Mouse (Mus musculus) spleen, postnatal 10 days (tissue): ENCODE data around the gene Arr3.

Experiments used
- DNase-seq, 2 experiments: peaks; one replicate each; pipeline ENCODE4 v3.0.0; 2021 to 2022; ENCODE audit warnings: low spot score in 2 of 2

The Arr3 gene

GRCm38 (mm10) chrX:100605314-100605713 is at the start of gene Arr3:
TSS of gene Arr3 (plus strand) at chrX:100605497.
- DNase-seq = no peak

DNA sequence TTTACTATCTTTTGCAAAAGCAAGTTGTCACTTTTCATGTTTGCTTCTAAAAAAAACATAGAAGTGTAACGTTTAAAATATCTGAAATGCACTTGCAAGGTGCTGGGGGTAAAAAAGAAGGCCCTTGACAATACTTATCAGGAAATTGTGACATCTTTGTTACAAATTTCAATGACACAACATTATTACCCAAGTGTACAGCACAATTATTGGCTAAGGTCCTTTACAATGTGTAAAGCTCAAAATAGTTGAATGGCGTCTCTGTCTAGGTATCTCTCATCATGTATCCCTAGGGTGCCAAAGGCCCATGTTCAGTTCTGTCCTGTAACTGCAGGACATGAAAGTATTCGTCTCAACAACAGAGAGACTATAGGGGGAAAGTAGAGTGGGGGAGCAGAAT is 49.3 kb upstream of the Arr3 start:
- no peak for DNase-seq

GRCm38 (mm10) chrX:100565696-100566095 is 39.6 kb upstream of the Arr3 start:
- no peak for DNase-seq

- DNase-seq = no peak
Measured at GRCm38 (mm10) chrX:100571951-100572350, 33.3 kb upstream of the Arr3 start, which contains the start of gene Awat1. TSS of gene Awat1 (plus strand) at chrX:100572251.

- no peak for DNase-seq
Measured at GRCm38 (mm10) chrX:100594791-100595190, 10.5 kb upstream of the Arr3 start, which contains the start of gene P2ry4. TSS of gene P2ry4 (minus strand) at chrX:100594869.

DNA sequence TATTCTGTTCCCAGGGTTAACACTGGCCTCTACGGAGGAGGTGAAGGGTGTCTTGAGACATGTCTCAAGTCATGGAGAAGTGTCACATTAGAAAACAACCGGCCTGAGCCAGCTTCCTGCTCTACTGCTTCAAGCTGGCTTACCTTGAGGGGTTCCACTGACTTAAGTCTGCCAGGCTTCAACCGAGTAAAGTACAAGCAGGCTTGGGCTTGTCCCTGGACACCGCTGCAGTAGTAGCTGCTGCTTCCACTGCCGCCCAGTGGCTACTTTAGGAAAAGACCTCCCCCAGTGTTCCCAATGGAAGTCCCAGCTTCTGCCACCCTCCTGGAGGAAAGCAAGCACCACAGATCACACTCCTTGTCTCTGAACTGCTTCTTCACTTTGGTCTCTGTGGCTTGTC is 7.9 kb upstream of the Arr3 start:
- DNase-seq = no peak

DNA sequence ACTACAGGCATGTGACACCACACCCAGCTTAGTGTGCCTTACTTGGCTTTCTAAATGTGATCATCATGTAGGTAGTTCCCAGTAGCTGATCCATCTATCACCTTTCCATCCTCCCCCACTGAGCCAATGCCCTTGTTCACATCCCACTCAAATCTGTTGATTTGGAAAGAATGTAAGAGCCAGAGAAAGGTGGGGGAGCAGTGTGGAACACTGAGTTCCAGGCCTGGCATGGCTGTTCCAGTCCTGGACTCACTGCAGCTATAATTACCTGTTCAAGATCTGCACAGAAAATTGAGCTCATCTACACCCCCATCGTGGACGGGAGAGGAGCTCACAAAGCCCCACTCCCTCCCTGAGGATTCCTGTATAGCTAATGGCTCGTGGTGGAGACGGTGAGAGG is 5.5 kb upstream of the Arr3 start:
- no peak for DNase-seq

DNA sequence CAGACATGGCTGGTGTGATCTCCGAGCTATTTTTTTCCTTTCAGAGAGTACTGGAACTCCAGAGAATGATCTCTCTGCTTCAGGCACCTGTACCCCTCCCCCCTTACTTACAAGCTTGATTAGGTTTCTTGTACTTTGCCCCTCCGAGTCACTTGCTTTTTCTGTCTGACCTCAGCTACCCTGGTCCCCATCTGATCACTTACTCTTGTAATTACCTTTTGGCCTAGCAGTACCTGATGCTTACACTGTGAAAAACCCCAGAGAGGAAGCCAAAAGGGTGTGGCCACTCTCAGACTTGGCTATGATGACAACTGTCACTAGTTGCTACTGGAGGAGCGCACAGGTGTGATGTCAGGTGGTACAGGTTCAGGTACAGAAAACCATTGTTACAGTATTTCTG is 13.2 kb downstream of the Arr3 start:
- no peak for DNase-seq

DNA sequence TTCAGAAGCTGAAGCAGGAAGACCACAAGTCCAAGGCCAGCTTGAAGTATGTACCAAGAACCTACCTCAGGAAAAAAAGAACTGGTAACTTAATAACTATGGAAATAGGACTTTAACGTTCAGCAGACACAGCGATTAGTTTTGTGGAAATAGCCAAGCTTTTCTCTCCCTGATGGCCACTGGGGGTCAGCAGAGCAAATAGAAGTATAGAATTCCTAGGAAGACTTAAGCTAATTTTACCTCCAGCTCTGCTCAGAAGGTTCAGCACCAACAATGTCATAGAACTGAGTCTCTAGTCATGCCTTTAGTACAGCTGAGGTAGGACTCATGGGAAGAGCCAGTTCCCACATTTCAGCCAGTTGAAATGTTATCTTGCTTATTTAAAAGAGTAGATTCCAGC is 16.1 kb downstream of the Arr3 start:
- no peak for DNase-seq

DNA sequence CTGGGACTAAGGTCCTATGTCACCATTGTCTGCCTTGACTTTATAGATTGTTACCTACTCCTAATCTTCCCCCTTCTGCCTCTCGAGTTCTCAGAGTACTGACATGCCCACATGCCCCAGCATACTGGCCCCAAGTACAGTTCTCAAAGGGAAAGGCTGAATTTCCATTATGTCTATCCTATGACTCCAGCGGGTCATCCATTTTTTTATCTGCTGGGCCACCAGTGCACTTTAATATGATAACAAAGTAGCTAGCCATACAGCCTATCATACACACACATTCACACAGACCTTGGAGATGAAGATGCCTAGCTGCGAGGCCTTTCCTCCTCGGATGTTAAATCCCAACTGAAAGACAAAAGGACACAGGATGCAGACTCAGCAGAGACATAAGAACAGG is 18.9 kb downstream of the Arr3 start:
- peak in 1 of 2 experiments; percentile 7 for DNase-seq

- peak in 1 of 2 experiments; percentile 6 for DNase-seq
Measured at GRCm38 (mm10) chrX:100625146-100625545, 19.8 kb downstream of the Arr3 start.

GRCm38 (mm10) chrX:100625546-100625801 is 20.2 kb downstream of the Arr3 start, which contains the start of gene Kif4:
TSS of gene Kif4 (plus strand) at chrX:100625737.
- no peak for DNase-seq

DNA sequence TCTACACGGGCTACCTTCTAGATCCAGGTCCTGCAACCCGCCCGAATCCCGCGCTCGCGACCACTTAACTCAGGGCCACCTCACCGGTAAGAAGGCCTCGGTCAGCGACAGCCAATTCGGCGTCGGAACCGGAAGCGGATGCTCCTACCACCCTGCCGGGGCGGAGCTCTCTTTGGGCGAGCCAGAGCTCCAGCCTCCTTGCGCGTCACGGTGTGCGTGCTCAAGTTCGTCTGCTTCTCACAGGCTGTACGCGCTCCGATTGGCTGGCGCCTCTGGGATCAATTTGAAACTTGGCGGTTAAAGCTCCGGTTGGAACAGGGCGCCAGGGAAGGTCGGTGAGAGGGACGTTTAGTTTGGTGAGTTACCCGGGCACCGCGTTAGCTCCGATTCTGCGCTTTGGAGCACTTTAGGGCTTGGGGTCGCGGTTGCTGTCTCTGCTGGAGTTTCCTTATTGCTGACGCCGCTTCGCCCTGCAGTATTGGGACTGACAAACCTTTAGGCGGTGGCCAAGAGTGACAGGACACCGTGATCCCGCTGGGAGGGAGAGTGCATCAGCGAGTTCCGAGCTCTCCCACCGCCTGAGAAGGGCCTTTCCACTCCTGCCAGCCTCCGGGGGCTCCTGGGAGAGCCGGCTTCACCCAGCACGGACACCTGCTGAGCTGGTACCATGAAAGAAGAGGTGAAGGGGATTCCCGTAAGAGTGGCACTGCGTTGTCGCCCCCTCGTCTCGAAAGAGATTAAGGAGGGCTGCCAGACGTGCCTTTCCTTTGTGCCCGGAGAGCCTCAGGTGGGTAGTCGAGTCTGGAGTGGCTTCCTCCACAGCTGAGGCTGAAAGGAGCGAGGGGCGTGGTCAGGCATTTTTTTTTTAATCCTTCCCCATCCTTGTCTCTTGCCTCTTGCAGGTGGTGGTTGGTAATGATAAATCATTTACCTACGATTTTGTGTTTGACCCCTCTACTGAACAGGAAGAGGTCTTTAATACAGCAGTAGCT is 20.8 kb downstream of the Arr3 start, which contains the start of gene Pdzd11:
Gene Pdzd11, minus strand, starts transcription at position 767 of the 992 bp plus-strand sequence.
- DNase-seq = peak; percentile 66 to 91

DNA sequence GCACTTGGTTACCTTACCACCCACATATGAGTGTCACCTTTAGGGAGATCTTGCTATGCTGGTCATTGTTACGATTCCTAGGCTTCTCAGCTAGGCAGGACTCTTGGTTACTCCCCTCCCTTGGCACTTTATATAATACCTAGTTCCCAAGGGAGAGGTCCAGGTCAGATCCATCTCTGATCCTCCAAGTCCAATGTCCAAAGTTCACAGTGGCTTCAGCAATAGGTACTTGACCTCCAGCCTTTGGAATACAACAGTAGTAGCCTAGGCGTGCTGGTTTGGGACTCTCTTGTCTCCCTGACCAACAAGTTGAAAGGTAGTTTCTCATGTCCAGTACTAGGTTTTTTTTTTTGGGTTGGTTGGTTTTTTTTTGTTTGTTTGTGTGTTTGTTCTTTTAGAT is 23.8 kb downstream of the Arr3 start:
- no peak for DNase-seq

GRCm38 (mm10) chrX:100638477-100638876 is 33.2 kb downstream of the Arr3 start:
- DNase-seq = no peak

- DNase-seq = no peak
Measured at GRCm38 (mm10) chrX:100652848-100653247, 47.6 kb downstream of the Arr3 start.

DNA sequence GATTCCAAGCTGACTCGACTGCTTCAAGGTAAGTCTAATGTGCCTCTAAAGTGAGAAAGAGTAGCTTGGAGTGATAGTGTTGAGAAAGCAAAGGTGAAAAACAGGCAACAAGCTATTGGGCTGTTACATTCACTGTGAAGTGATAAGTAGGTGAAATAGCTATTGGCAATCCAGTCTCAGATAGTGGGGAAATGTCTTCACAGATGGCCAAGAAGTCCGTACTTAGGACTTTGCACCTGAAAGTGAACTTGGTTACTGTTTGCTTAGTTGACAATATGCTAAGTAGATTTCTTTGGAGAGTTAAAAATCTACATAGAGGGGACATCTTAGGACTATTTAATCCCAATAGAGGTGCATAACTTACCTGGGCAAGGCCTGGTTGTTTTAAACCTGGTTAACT is 59.5 kb downstream of the Arr3 start:
- no peak for DNase-seq
